Mouse (Mus musculus): ENCODE measurements around the gene Krtap9-3.

DNA sequence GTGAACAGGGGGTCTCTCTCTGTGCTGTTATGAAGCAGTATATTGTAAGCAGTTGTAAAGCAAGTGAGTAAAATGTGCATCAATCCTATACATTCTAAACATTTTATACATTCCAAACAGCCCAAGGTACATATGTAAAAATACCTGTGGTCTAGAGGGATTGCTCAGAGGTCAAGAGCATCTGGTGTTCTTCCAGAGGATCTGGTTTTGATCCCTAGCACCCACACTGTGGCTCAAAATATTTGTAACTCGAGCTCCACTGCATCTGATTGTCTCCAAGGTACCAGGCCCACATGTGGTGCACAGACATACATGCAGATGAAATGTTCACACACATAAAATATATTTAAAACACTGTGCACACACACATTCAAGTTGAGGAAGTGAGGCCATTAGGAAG, 43.0 kb upstream of the Krtap9-3 start:
- TF ChIP-seq TAL1 (IDR thresholded peaks at IDR 0.05; ENCODE audit: low read length) (no peak), GATA1 (IDR thresholded peaks at IDR 0.05; ENCODE audit: low read length) (no peak)
